Mouse (Mus musculus): ENCODE data around the gene Shkbp1. TPM values are rescaled to one million over a fixed set of nuclear protein-coding genes. Genes with fewer than 3 reads are reported as not detected.

Shkbp1 gene
- polyA plus RNA-seq, 1 experiment from 2014 or later, result 50.7 TPM

DNA sequence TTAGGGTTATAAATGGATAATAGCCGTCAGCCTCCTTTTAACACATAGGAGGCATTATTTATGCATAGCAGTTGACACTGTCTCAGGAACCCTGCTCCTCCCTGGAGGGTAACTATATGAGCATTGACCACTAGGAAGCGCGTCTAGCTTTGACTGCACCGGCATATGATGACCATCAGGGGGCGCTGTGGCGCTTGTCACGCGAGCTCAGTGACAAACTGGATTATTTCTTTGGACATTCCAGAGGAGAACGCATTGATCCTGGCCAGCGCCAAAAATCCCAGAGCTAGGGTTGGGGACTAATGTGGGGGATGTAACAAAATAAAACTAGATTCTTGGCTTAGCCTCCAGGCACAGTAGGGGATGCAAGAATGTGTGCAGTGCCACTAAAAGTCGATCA lies 53.6 kb downstream of the Shkbp1 start:
- no peak; the same call in 1 of the 2 replicates for ATAC-seq (ENCODE audit: low FRiP score)
- peak; percentile 94 for DNase-seq (ENCODE audit: low spot score, missing footprints)
- Histone ChIP-seq H3K36me3 (ENCODE audit: control insufficient read depth, insufficient read depth, low read length) (no peaks in the 10 kb centered on the region), H3K9me3 (ENCODE audit: control insufficient read depth, low read length) (no peaks in the 10 kb centered on the region), H3K4me1 (ENCODE audit: control insufficient read depth, insufficient read depth, low read length) (no peaks in the 10 kb centered on the region), H3K9ac (ENCODE audit: low read length) (no peak overlapping the region), H3K4me3 (ENCODE audit: low read depth, low read length) (no peak overlapping the region), H3K27me3 (ENCODE audit: control insufficient read depth, insufficient read depth, low read length) (no peaks in the 10 kb centered on the region), H3K4me2 (no peak overlapping the region), H3K27ac (ENCODE audit: low read depth, low read length) (no peak overlapping the region)
- 12% methylated on average over 11 of the region's 11 CpGs for WGBS

DNA sequence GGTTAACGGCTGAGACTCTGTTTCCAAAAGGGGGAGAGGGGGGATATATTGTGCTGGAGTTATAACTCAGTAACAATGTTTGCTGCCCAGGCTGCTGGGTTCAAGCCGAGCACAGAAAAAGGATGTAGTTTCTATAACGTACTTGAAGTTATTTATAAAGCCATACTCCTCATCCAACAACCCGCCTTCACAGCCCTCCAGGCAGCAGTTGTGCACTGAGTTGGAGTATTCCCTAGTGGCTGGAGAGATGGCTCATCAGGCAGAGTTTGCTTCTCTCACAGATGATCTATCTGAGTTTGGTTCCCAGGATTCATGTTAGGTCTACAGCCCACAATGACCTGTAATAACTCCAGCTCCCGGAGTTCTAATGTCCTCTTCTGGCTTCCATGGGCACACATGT lies 55.0 kb downstream of the Shkbp1 start:
- DNase-seq (ENCODE audit: low spot score, missing footprints) (no peak), ATAC-seq (ENCODE audit: low FRiP score) (no peak)
- no peak overlapping the region for H3K27ac ChIP-seq (ENCODE audit: low read depth, low read length)
- H3K9ac ChIP-seq (ENCODE audit: low read length), result no peak overlapping the region
- no peaks in the 10 kb centered on the region for H3K36me3 ChIP-seq (ENCODE audit: control insufficient read depth, insufficient read depth, low read length)
- H3K4me1 ChIP-seq (ENCODE audit: control insufficient read depth, insufficient read depth, low read length), result no peaks in the 10 kb centered on the region
- H3K4me2 ChIP-seq, result no peak overlapping the region
- no peaks in the 10 kb centered on the region for H3K9me3 ChIP-seq (ENCODE audit: control insufficient read depth, low read length)
- H3K27me3 ChIP-seq (ENCODE audit: control insufficient read depth, insufficient read depth, low read length), result no peaks in the 10 kb centered on the region
- 82% methylated on average over 5 of the region's 5 CpGs for WGBS
- no peak overlapping the region for H3K4me3 ChIP-seq (ENCODE audit: low read depth, low read length)

DNA sequence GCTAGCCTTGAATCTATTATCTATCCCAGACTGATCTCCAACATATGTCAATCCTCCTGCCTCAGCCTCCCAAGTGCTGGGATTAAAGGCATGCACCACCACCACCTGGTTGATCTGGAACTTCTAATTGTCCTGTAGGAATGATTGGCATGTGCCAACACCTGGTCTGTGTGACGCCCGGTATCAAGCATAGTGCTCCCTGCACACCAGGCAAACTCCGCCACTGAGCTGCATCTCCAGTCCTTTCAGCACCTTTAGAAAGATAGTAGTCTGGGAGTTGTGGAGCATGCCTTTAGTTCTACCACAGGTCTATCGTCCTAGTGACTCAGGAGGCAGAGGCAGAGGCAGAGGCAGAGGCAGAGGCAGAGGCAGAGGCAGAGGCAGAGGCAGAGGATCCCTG lies 55.5 kb downstream of the Shkbp1 start:
- ATAC-seq (ENCODE audit: low FRiP score), result no peak
- Histone ChIP-seq H3K27ac (ENCODE audit: low read depth, low read length) (no peak overlapping the region), H3K36me3 (ENCODE audit: control insufficient read depth, insufficient read depth, low read length) (no peaks in the 10 kb centered on the region), H3K27me3 (ENCODE audit: control insufficient read depth, insufficient read depth, low read length) (no peaks in the 10 kb centered on the region), H3K9me3 (ENCODE audit: control insufficient read depth, low read length) (no peaks in the 10 kb centered on the region), H3K4me2 (no peak overlapping the region), H3K9ac (ENCODE audit: low read length) (no peak overlapping the region), H3K4me1 (ENCODE audit: control insufficient read depth, insufficient read depth, low read length) (no peaks in the 10 kb centered on the region), H3K4me3 (ENCODE audit: low read depth, low read length) (no peak overlapping the region)
- DNase-seq (ENCODE audit: low spot score, missing footprints), result no peak
- 85% methylated on average over 4 of the region's 4 CpGs for WGBS

DNA sequence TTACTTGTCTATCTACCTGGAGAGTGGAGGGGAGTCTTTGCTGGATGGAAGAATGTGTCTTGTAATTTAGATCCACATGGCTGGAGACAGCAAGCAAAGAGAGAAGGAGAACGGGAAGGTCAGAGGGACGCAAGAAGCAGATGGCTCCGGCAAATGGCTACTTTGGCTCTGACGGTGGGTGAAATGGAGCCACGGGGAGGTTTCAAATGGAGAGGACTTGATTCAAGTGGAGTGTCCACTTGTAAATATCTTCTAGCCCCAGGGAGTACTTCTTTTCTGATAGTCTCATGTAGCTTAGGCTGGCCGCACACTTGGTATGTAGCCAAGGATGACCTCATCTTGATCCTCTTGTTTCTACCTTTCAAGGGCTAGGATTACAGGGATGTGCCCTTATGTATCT lies 57.0 kb downstream of the Shkbp1 start:
- Histone ChIP-seq H3K36me3 (ENCODE audit: control insufficient read depth, insufficient read depth, low read length) (no peaks in the 10 kb centered on the region), H3K9me3 (ENCODE audit: control insufficient read depth, low read length) (no peaks in the 10 kb centered on the region), H3K27ac (ENCODE audit: low read depth, low read length) (no peak overlapping the region), H3K4me1 (ENCODE audit: control insufficient read depth, insufficient read depth, low read length) (no peaks in the 10 kb centered on the region), H3K4me2 (no peak overlapping the region), H3K27me3 (ENCODE audit: control insufficient read depth, insufficient read depth, low read length) (no peaks in the 10 kb centered on the region), H3K4me3 (ENCODE audit: low read depth, low read length) (no peak overlapping the region), H3K9ac (ENCODE audit: low read length) (no peak overlapping the region)
- ATAC-seq (ENCODE audit: low FRiP score), result no peak
- no peak for DNase-seq (ENCODE audit: low spot score, missing footprints)
- WGBS, result 90% methylated on average over 6 of the region's 6 CpGs

DNA sequence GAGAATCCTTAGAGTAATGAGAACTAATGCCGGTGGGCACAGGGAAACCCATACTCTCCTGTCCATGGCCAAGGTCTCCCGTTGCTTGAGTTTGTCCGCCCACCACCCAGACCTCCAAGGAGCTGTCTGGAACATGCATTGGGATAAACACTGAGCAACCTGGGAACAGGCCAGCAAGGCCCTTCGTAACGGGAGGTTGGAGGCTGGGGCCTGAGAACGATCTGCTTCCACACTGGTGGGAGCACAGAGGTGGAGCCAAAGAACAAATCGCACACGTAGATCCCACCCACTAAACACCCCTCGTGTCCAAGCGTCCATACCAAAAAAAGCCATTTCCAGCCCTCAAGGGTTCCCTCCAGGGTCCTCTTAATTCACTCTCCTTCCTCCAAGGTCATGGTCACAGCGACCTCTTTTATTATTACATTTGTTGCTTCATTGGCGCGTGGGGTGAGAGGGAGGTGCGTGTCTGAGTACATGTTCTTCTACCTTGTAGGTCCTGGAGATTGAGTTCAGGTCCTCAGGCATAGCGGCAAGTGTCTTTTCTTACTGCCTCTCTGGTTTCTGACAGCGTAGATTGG lies 57.7 kb downstream of the Shkbp1 start:
- no peaks in the 10 kb centered on the region for H3K36me3 ChIP-seq (ENCODE audit: control insufficient read depth, insufficient read depth, low read length)
- H3K4me3 ChIP-seq (ENCODE audit: low read depth, low read length), result no peak overlapping the region

DNA sequence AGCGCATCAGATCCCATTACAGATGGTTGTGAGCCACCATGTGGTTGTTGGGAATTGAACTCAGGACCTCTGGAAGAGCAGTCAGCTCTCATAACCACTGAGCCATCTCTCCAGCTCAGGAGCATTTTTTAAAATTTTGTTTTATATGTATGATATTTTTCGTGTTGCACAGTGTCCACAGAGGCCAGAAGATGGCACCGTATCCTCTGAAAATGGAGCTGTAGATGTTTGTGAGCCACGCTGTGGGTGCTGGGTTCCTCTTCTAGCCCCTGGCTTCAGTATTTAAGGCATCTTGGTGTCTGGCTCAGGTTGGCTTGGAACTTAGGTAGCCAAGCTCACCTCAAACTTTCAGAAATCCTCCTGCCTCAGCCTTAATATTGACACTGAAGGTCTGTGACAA lies 59.3 kb downstream of the Shkbp1 start:
- Histone ChIP-seq H3K27me3 (ENCODE audit: control insufficient read depth, insufficient read depth, low read length) (no peaks in the 10 kb centered on the region), H3K4me1 (ENCODE audit: control insufficient read depth, insufficient read depth, low read length) (no peaks in the 10 kb centered on the region), H3K27ac (ENCODE audit: low read depth, low read length) (no peak overlapping the region), H3K36me3 (ENCODE audit: control insufficient read depth, insufficient read depth, low read length) (no peaks in the 10 kb centered on the region), H3K9me3 (ENCODE audit: control insufficient read depth, low read length) (no peaks in the 10 kb centered on the region), H3K4me3 (ENCODE audit: low read depth, low read length) (no peak overlapping the region), H3K9ac (ENCODE audit: low read length) (no peak overlapping the region), H3K4me2 (no peak overlapping the region)
- WGBS, result 94% methylated on average over 4 of the region's 4 CpGs
- DNase-seq (ENCODE audit: low spot score, missing footprints), result no peak
- no peak for ATAC-seq (ENCODE audit: low FRiP score)

More for the DNA sequence above, 57.7 kb downstream of the Shkbp1 start:
- H3K27ac ChIP-seq (ENCODE audit: low read depth, low read length), result no peak overlapping the region
- no peaks in the 10 kb centered on the region for H3K9me3 ChIP-seq (ENCODE audit: control insufficient read depth, low read length)
- H3K9ac ChIP-seq (ENCODE audit: low read length), result no peak overlapping the region
- WGBS, result 90% methylated on average over 16 of the region's 16 CpGs
- ATAC-seq (ENCODE audit: low FRiP score) (no peak), DNase-seq (ENCODE audit: low spot score, missing footprints) (no peak)
- no peaks in the 10 kb centered on the region for H3K27me3 ChIP-seq (ENCODE audit: control insufficient read depth, insufficient read depth, low read length)
- H3K4me1 ChIP-seq (ENCODE audit: control insufficient read depth, insufficient read depth, low read length), result no peaks in the 10 kb centered on the region
- H3K4me2 ChIP-seq, result no peak overlapping the region

DNA sequence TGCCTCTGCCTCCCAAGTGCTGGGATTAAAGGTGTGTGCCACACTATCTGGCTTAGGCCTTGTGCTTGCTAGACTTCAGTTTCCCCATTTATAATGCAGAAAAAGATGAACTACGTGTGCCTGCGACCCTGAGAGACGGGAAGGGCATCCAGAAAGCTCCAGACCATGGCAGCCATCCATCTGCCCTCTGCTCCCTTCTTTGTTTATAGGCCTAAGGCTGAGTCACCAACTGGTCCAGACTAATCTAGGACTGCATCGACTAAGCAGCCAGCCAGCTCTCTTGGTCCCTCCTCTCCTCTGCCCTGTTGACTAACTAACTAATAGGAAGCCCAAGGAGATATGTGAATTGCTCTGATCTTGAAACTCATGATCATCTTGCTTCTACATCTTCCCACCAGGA lies 59.9 kb downstream of the Shkbp1 start:
- Histone ChIP-seq H3K9me3 (ENCODE audit: control insufficient read depth, low read length) (no peaks in the 10 kb centered on the region), H3K36me3 (ENCODE audit: control insufficient read depth, insufficient read depth, low read length) (no peaks in the 10 kb centered on the region), H3K27me3 (ENCODE audit: control insufficient read depth, insufficient read depth, low read length) (no peaks in the 10 kb centered on the region), H3K9ac (ENCODE audit: low read length) (no peak overlapping the region), H3K4me2 (no peak overlapping the region), H3K4me1 (ENCODE audit: control insufficient read depth, insufficient read depth, low read length) (no peaks in the 10 kb centered on the region), H3K4me3 (ENCODE audit: low read depth, low read length) (no peak overlapping the region), H3K27ac (ENCODE audit: low read depth, low read length) (no peak overlapping the region)
- WGBS, result 82% methylated on average over 4 of the region's 4 CpGs
- ATAC-seq (ENCODE audit: low FRiP score) (no peak), DNase-seq (ENCODE audit: low spot score, missing footprints) (no peak)

Other genes starting within 250 kb of the Shkbp1 start
- not detected in 2 replicates for gene Cyp2f2, start 236.1 kb downstream of the Shkbp1 start, polyA plus RNA-seq (2014; fragmentation: Nextera tagmentation; extraction: Ambion mirVana)
- 0.11 and 0.19 TPM in 2 replicates for gene Cyp2t4, start 202.3 kb downstream of the Shkbp1 start, polyA plus RNA-seq (2014; fragmentation: Nextera tagmentation; extraction: Ambion mirVana)
- 36.4 and 43.5 TPM in 2 replicates for gene Egln2, start 189.2 kb downstream of the Shkbp1 start, polyA plus RNA-seq (2014; fragmentation: Nextera tagmentation; extraction: Ambion mirVana)
- gene Rab4b, start 177.1 kb downstream of the Shkbp1 start, polyA plus RNA-seq (2014; fragmentation: Nextera tagmentation; extraction: Ambion mirVana), result 57.4 and 59.1 TPM in 2 replicates
- gene Gm21983, start 174.9 kb downstream of the Shkbp1 start, polyA plus RNA-seq (2014; fragmentation: Nextera tagmentation; extraction: Ambion mirVana), result not detected in 2 replicates
- 0.93 and 1.4 TPM in 2 replicates for gene Mia, start 174.9 kb downstream of the Shkbp1 start, polyA plus RNA-seq (2014; fragmentation: Nextera tagmentation; extraction: Ambion mirVana)
- 4.0 and 4.1 TPM in 2 replicates for gene BC024978, start 160.2 kb downstream of the Shkbp1 start, polyA plus RNA-seq (2014; fragmentation: Nextera tagmentation; extraction: Ambion mirVana)
- gene Snrpa, start 159.7 kb downstream of the Shkbp1 start, polyA plus RNA-seq (2014; fragmentation: Nextera tagmentation; extraction: Ambion mirVana), result 339 and 364 TPM in 2 replicates
- gene Itpkc, start 127.4 kb downstream of the Shkbp1 start, polyA plus RNA-seq (2014; fragmentation: Nextera tagmentation; extraction: Ambion mirVana), result 5.0 and 6.6 TPM in 2 replicates
- 16.1 and 16.6 TPM in 2 replicates for gene Coq8b, start 123.0 kb downstream of the Shkbp1 start, polyA plus RNA-seq (2014; fragmentation: Nextera tagmentation; extraction: Ambion mirVana)
- 16.9 and 17.7 TPM in 2 replicates for gene Numbl, start 97.6 kb downstream of the Shkbp1 start, polyA plus RNA-seq (2014; fragmentation: Nextera tagmentation; extraction: Ambion mirVana)
- 2.9 and 5.8 TPM in 2 replicates for gene Ltbp4, start 18.3 kb downstream of the Shkbp1 start, polyA plus RNA-seq (2014; fragmentation: Nextera tagmentation; extraction: Ambion mirVana)
- gene Gm20479, start 1.4 kb upstream of the Shkbp1 start, polyA plus RNA-seq (2014; fragmentation: Nextera tagmentation; extraction: Ambion mirVana), result not detected in 2 replicates
- gene Sptbn4, start 91.7 kb upstream of the Shkbp1 start, polyA plus RNA-seq (2014; fragmentation: Nextera tagmentation; extraction: Ambion mirVana), result 0.08 and 0.31 TPM in 2 replicates
- gene Blvrb, start 92.0 kb upstream of the Shkbp1 start, polyA plus RNA-seq (2014; fragmentation: Nextera tagmentation; extraction: Ambion mirVana), result 33.1 and 39.5 TPM in 2 replicates
- gene Sertad3, start 117.7 kb upstream of the Shkbp1 start, polyA plus RNA-seq (2014; fragmentation: Nextera tagmentation; extraction: Ambion mirVana), result 20.3 and 22.0 TPM in 2 replicates
- gene Sertad1, start 130.9 kb upstream of the Shkbp1 start, polyA plus RNA-seq (2014; fragmentation: Nextera tagmentation; extraction: Ambion mirVana), result 13.4 and 15.5 TPM in 2 replicates
- 0.77 and 0.85 TPM in 2 replicates for gene Prx, start 143.3 kb upstream of the Shkbp1 start, polyA plus RNA-seq (2014; fragmentation: Nextera tagmentation; extraction: Ambion mirVana)
- 0.18 and 0.21 TPM in 2 replicates for gene Hipk4, start 167.2 kb upstream of the Shkbp1 start, polyA plus RNA-seq (2014; fragmentation: Nextera tagmentation; extraction: Ambion mirVana)
- gene Pld3, start 197.2 kb upstream of the Shkbp1 start, polyA plus RNA-seq (2014; fragmentation: Nextera tagmentation; extraction: Ambion mirVana), result 62.5 and 63.5 TPM in 2 replicates
- gene 2310022A10Rik, start 197.2 kb upstream of the Shkbp1 start, polyA plus RNA-seq (2014; fragmentation: Nextera tagmentation; extraction: Ambion mirVana), result 24.6 and 26.5 TPM in 2 replicates
- 62.6 and 69.0 TPM in 2 replicates for gene Akt2, start 235.5 kb upstream of the Shkbp1 start, polyA plus RNA-seq (2014; fragmentation: Nextera tagmentation; extraction: Ambion mirVana)